Mouse (Mus musculus) brown adipose tissue, adult 24 weeks (tissue): ENCODE data around the gene C1d. TPM values are rescaled to one million over a fixed set of nuclear protein-coding genes. Genes with fewer than 3 reads are reported as not detected.
"Not testable (repeated sequence)": the region's sequence is repeated elsewhere in the genome, so short reads cannot be mapped to it uniquely, and the experiment has no call there.

ENCODE experiments used
- H3K27ac ChIP-seq: fragments of 200-500 bp; replicated peaks from 2 replicates; pipeline ENCODE4 v1.5.1; 2012; ENCODE audit warnings: low read depth, mild to moderate bottlenecking, low read length
- H3K4me1 ChIP-seq: fragments of 200-500 bp; 2 replicates; pipeline ENCODE4 v1.6.1; 2012; ENCODE audit warnings: low read length, mixed read lengths; ENCODE audit not compliant: control insufficient read depth, insufficient read depth, insufficient read length
- H3K4me3 ChIP-seq: fragments of 200-500 bp; 2 replicates; pipeline ENCODE4 v1.5.1; 2012; ENCODE audit warnings: low read depth, mild to moderate bottlenecking, low read length, moderate library complexity; ENCODE audit not compliant: insufficient read depth
- polyA plus RNA-seq: library from polyadenylated mRNA; stranded (reverse); fragments of >200 nt; gene quantifications from 2 replicates; pipeline ENCODE4 v1.2.4, GENCODE M21; 2012; ENCODE audit not compliant: missing spikeins, insufficient read depth, insufficient read length

The C1d gene
- polyA plus RNA-seq = 67.0 and 144 TPM in 2 replicates

GRCm38 (mm10) chr11:17257443-17257842 is at the start of gene C1d:
C1d (plus strand) TSS chr11:17257579.
- peak within 1 kb of the TSS; percentile 97 for H3K4me3 ChIP-seq
- peaks cover 5% of the 10 kb centered on the region for H3K4me1 ChIP-seq
- peak within 1 kb of the TSS; percentile 84 for H3K27ac ChIP-seq

- H3K4me3 ChIP-seq = peak within 1 kb of the TSS; percentile 79
- H3K4me1 ChIP-seq = no peaks in the 10 kb centered on the region; the same call in 1 of the 2 replicates
- H3K27ac ChIP-seq = peak within 1 kb of the TSS; percentile 100
Measured at GRCm38 (mm10) chr11:17211258-17212140, 45.9 kb upstream of the C1d start, which contains the start of gene Pno1. Pno1 (minus strand) TSS chr11:17211568.

DNA sequence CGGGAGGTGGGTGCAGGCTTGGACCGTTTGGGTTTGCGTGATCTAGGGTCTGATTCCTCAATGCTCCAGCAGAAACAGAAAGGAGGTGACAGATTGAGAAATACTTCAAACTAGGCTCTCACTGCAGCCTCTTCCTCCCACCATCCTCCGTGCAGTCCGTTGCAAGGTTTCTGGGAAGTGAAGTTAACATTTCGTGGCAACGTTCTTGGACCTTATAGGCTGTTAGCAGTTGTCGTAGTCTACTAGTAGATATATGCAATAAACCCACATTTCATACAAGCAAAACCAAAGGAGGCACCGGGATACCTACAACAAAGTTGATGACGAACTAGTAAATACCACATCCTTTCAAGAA is 45.3 kb upstream of the C1d start:
- peak overlapping the region; percentile 16; the same call in 1 of the 2 replicates for H3K27ac ChIP-seq
- H3K4me1 ChIP-seq = no peaks in the 10 kb centered on the region; the same call in 1 of the 2 replicates
- H3K4me3 ChIP-seq = peak overlapping the region; percentile 77

DNA sequence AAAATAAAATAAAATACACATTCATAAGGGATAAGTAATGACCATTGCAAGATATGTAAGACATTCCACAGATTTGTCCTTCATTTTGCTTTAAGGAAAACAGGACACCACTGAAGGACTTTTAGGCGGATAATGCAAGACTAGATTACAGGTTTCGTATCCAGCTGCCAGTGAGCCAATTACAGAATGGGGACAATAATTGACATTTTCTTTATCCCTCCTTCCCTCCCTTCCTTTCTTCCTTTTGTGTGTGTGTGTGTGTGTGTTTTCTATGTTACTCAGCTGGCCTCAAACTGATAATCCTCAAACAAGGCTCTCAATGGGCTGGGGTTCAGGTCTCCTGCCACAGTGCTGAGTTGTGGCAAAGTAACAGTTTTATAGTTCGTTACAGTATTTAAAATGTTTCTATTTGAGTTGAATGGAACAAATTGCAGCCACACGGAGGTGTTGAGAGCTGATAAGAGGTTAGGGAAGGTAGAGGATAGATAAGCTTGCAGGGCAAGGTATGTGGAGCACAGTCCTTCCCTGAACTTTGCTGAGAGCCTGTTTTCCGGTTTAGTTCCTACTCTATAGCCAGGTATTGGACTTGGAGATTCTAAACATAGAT is 44.4 kb upstream of the C1d start:
- Histone ChIP-seq H3K4me1 (no peaks in the 10 kb centered on the region; the same call in 1 of the 2 replicates), H3K4me3 (peak overlapping the region; percentile 14; the same call in 1 of the 2 replicates), H3K27ac (no peak overlapping the region)

GRCm38 (mm10) chr11:17215475-17215874 is 41.9 kb upstream of the C1d start:
- Histone ChIP-seq H3K4me1 (no peaks in the 10 kb centered on the region; the same call in 1 of the 2 replicates), H3K27ac (no peak overlapping the region), H3K4me3 (no peak overlapping the region)

- Histone ChIP-seq H3K27ac (no peak overlapping the region), H3K4me3 (no peak overlapping the region)
Measured at GRCm38 (mm10) chr11:17221126-17221525, 36.3 kb upstream of the C1d start.

GRCm38 (mm10) chr11:17232792-17233191 is 24.6 kb upstream of the C1d start:
- H3K27ac ChIP-seq = no peak overlapping the region
- no peaks in the 10 kb centered on the region for H3K4me1 ChIP-seq
- H3K4me3 ChIP-seq = no peak overlapping the region

More at GRCm38 (mm10) chr11:17221126-17221525, 36.3 kb upstream of the C1d start:
- no peaks in the 10 kb centered on the region for H3K4me1 ChIP-seq

GRCm38 (mm10) chr11:17236449-17237037 is 20.8 kb upstream of the C1d start:
- no peak overlapping the region for H3K4me3 ChIP-seq
- no peaks in the 10 kb centered on the region for H3K4me1 ChIP-seq
- no peak overlapping the region for H3K27ac ChIP-seq

DNA sequence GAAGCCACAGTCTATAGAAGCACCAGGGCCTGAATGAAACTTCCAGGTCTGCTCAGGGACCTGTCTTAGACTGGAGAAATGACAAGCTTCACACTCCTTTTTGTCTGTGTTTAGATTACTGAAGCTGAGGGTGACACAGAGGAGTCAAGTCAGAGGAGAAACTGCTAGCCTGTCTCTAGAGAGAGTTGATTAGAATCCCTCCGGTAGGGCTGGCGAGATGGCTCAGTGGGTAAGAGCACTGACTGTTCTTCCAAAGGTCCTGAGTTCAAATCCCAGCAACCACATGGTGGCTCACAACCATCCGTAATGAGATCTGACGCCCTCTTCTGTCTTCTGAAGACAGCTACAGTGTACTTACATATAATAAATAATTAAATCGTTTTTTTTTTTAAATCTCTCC is 18.8 kb upstream of the C1d start:
- not testable (repeated sequence) for H3K4me3 ChIP-seq, H3K4me1 ChIP-seq, H3K27ac ChIP-seq

- Histone ChIP-seq H3K4me1 (no peaks in the 10 kb centered on the region), H3K4me3 (no peak overlapping the region), H3K27ac (no peak overlapping the region)
Measured at GRCm38 (mm10) chr11:17248715-17249114, 8.7 kb upstream of the C1d start.

- Histone ChIP-seq H3K27ac (no peak overlapping the region), H3K4me1 (peaks cover 5% of the 10 kb centered on the region), H3K4me3 (peak overlapping the region; percentile 97)
Measured at GRCm38 (mm10) chr11:17256813-17257365, 490 bp upstream of the C1d start.

GRCm38 (mm10) chr11:17257861-17258260 is 482 bp downstream of the C1d start:
- Histone ChIP-seq H3K4me3 (peak overlapping the region; percentile 97), H3K4me1 (peaks cover 5% of the 10 kb centered on the region), H3K27ac (peak overlapping the region; percentile 84)

GRCm38 (mm10) chr11:17267176-17267575 is 9.8 kb downstream of the C1d start:
- Histone ChIP-seq H3K4me1 (no peaks in the 10 kb centered on the region), H3K4me3 (no peak overlapping the region), H3K27ac (no peak overlapping the region)

- no peaks in the 10 kb centered on the region for H3K4me1 ChIP-seq
- H3K4me3 ChIP-seq = no peak overlapping the region
Measured at GRCm38 (mm10) chr11:17268801-17269200, 11.4 kb downstream of the C1d start.

GRCm38 (mm10) chr11:17279959-17280358 is 22.6 kb downstream of the C1d start:
- Histone ChIP-seq H3K4me1 (no peaks in the 10 kb centered on the region), H3K27ac (no peak overlapping the region)

More at GRCm38 (mm10) chr11:17268801-17269200, 11.4 kb downstream of the C1d start:
- H3K27ac ChIP-seq = no peak overlapping the region

More at GRCm38 (mm10) chr11:17279959-17280358, 22.6 kb downstream of the C1d start:
- no peak overlapping the region for H3K4me3 ChIP-seq
